Mouse (Mus musculus): ENCODE measurements around the gene Cd3eap.

Gene Cd3eap

DNA sequence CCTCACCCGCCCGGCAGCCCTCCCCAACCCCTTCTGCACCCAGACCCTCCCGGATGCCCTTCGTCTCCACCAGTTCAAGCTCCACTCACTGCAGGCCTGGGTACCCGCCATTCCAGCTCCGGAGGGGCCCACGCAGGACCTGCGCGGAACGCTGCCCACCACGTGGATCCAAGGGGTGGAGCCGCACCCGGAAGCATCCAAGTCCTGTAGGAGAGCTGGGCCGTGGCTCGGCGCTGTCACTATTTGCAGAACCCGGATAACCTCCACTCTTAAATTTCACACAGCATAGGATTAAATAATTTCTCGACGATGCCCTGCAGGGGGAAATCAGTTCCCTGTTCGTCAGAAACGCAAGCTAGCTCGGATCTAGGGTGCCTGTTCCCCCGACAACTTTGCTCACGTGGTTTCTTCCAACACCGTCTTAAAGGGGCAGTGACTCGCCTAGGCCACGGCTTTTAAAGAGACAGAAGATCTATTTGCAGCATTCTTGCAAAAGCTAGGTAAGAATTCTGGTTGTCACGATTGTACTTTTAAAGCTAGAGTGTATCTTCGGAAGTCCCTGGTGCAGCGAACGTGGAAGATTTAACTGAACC, at the start of gene Cd3eap, which contains the start of gene Ppp1r13l:
TSS of gene Cd3eap (minus strand) at position 185 of the 593 bp plus-strand sequence.
TSS of gene Ppp1r13l (plus strand) at position 451 of the 593 bp plus-strand sequence.
- peak; percentile 90 for DNase-seq

DNA sequence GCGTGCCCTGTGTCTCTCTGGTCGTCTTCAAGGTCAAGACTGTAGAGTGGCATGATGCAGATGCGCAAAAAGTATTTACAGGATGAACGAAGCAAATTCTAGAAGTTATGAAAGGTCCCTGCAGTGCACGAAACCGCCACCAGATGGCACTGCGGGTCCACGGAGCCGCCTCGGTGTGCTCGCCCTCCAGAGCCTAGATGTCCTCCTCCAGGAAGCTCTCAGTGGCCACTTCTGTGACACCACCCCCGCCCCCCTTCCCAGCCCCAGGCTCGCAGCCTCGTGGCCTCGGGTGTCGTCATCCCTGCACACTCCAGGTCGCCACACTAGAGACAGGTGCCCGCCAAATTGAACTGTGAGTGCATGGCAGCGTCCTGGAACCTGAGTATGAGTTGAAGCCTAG, 46.1 kb upstream of the Cd3eap start:
- peak; percentile 71 for DNase-seq

DNA sequence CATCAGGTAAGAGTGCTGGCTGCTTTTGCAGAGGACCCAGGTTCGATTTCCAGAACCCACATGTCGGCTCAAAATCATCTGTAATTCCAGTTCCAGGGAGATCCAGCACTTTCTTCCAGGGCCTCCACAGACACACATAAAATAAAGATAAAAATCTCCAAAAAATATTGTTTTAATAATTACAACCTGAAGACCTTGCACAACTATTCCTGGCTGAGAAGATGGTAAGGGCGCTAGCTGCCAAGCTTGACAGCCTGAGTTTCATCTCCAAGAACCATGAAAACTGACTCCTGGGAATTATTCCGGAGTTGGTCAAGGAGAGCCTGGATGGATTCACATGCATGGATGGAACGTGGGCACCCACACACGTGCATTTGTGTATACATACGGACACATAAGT, 45.2 kb upstream of the Cd3eap start, which contains the start of gene Ckm:
TSS of gene Ckm (plus strand) at position 301 of the 400 bp plus-strand sequence.
- DNase-seq = no peak

DNA sequence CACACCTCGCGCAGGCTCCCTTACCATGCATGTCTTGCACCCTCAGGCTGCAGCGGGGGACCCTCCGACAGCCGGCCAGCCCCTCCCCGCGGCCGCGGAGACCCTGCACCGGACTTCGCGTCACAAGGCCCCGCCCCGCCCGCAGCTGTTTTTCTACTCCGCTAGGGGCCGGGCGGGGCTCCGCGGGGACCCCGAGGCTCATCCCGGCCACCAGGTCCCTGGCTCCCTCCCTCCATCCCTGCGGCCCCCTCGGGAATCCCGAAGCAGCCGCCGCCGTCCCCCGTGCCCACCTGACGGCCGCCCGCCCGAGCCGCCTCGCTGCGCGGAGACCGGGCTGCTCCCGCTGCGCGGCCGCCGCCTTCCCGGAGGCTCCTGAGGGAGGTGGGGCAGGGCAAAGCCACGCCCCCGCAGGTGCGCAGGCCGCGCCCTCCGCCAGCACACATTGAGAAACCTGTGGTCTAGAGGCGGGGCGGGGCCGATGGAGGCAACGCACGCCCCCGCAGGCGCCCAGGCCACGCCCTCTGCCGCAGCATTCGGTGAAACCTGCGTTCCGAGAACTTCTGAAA, 44.5 kb upstream of the Cd3eap start, which contains the start of gene Klc3:
TSS of gene Klc3 (minus strand) at position 374 of the 566 bp plus-strand sequence.
- no peak for DNase-seq

DNA sequence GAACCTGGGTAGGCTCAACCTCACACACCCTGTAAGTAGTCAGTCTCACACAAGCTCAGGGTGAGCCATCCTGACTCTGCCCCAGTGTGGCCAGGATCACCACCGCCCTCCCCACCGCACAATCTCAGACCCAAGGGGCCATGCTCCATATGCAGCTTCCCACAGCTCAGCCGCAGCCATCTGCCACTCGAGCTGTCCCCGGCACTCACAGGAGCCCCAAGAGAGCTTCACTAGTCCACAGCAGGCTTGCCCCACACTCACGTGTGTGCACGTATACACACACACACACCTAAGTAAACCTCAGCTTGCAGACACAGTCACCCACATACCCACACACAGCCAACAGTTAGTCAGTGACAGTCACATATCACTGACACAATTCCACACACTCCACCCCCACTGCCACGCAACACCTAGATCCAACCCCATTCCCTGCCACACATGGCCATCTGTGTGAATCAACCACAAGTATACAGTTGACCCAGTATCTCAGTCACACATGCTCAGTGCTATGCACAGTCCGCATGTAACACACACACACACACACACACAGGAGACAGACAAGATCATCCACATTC, 43.3 kb upstream of the Cd3eap start:
- DNase-seq = no peak

DNA sequence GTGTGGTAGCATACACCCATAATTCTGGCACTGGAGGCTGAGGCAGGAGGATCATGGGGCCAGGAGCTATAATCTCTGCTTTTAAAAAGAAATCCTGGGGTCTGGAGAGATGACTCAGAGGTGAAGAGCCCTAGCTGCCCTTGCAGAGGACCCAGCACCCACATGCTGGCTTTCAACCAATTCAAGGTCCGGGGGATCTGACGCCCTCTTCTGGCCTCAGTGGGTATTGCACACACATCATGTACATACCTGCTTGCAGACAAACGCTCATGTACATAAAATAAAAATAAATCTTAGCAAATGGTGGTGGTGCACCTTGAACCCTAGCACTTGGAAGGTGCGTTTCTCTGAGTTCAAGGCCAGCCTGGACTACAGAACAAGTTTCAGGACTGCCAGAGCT, 41.7 kb upstream of the Cd3eap start:
- DNase-seq = no peak

DNA sequence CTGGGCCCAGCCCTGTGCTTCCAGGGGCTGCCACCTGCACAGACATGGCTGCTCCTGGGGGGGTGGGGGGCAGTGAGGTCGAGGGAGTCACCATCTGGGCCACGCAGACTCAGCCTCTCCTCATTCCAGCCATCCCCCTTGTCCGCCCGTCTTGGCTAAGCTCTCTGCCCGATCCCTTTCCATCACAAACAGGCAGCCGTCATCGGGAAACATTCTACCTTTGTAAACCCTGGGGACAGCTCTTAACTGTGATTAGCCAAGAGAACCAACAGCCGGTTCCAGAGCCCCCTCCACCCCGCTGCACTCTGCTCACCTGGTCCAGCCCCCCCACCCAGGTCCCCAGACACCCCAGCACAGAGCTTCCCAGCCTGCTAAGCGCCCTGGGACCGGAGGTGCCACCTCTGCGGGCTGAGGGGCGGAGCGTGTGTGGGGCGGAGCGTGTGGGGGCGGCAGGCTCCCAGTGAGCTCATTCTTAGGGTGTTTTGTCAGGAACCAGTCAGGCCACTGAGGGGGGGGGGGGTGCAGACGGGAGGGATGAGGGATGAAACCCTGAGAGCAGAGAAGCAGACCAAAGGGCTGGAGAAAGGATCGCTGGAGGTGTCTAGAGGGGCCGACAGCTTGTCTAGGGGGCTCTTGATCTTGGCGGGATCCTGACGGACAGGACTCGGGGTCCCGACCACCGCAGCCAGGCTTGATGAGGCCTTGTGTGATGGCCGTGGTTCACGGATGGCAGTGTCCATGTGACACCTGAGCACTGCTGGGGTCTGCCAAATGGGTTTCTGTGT, 40.4 kb upstream of the Cd3eap start:
- DNase-seq = no peak

DNA sequence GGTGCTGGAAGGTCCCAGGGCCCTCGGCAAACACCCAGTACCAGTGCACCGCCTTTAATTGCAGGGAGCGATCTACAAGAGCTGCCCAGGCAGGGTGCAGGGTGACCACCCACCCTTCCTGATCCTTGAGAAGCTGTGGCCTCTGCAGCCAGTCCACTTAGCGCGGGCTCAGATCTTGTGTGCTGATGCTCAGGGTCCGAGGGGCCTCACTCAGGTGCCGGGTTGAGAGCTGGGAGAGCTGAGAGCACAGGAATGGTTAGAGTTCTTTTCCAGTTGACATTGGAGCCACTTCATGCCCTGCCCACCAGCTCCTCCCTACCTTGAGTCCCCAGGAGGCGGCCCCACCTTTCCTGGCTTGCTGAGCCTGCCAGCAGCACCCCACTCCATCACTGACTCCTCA, 35.2 kb upstream of the Cd3eap start:
- DNase-seq = no peak

DNA sequence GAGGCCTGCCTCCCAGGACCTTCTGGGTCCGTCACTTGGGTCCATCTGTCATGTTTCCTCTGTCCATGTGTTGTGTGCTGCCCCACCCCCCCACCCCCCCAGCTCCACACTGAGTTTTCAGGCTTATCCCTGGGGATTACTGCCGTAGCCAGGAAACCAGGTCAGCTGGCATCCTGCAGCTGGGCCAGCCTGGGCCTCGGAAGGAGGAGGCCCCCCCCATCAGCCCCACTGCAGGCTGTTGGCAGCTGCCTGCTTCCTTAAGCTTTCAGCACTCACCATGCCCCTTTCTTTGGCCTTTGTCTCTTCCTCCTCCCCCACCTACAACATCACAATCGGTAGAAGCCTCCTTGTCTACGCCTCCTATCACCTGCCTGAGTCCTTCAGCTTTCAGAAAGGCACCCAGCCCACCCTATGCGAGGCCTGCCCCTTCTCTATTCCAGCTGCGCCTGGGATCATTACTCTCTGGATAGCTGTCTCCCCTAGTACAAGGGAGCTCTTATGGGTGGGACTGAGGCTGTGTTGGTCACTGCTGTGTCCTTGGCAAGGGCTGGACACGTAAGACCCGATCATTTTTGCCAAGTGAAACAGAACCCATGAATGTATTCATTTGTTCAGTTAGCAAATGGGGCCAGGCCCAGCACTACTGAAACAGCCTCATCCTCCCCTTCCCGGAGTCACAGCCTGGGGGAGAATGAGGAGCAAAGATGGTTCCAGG, 29.6 kb upstream of the Cd3eap start:
- no peak for DNase-seq

DNA sequence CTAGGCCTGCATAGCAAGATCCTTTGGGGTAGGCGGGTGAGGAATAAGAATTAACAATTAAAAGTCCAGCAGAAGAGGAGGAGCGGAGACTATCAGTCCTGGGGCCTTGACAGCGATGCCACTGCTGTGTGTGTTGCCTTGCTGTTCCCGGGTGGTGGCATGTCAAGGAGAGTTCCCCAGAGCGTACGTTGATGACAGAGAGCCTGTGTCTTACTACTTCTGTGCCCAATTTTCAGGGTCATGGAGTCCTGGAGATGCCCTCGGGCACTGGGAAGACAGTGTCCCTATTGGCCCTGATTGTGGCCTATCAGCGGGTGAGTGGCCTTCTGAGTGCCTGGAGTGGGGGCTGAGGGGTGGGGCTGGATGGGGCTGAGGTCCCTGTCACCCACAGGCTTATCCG, 24.4 kb upstream of the Cd3eap start:
- no peak for DNase-seq

DNA sequence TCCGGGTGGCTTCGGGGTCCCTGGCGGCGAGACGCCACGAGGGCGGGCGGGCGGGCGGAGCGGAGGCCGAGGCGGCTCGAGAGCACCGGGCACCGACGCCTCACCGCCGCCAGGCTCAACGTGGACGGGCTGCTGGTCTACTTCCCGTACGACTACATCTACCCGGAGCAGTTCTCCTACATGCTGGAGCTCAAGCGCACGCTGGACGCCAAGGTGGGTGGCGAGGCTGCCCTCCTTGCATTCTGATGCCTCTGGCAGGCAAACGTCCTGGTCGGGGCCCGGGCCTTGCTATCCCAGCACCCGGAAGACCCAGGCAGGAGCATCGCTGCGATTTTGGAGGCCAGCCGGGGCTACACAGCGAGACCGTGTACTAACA, 22.9 kb upstream of the Cd3eap start:
- no peak for DNase-seq

DNA sequence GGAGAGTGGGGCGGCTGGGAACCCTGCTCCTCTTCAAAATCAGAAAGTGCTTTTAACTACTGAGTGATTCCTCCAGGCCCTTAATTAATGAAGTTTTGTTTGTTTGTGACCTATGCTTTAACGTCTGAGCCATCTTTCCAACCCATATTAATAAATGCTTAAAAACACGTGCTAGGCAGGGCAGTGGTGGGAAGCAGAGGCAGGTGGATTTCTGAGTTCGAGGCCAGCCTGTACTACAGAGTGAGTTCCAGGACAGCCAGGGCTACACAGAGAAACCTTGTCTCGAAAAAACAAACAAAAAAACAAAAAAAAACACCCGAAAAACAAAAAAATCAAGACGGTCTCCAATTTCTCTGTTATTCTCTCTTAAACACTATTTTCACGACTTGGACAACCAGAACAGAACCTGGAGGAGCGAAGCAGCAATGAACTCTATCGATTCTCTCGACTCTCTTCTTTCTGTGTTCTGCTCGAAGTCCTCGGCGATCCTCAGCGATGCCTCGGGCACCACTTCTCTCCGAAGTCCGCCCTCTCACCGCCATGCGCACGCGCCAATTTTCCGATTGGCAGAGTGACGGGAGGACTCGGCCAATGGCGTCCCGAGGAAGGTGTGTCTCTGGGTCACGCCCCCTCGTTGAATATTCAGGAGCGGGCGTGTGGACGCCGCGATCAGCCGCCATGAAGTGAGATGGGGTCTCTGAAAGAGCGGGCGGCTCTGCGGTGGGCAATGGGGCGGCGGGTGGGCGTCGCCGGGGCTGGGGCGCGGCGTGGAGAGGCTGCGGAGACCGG, 22.3 kb upstream of the Cd3eap start, which contains the start of gene Ercc2:
TSS of gene Ercc2 (plus strand) at position 634 of the 789 bp plus-strand sequence.
- peak; percentile 99 for DNase-seq

DNA sequence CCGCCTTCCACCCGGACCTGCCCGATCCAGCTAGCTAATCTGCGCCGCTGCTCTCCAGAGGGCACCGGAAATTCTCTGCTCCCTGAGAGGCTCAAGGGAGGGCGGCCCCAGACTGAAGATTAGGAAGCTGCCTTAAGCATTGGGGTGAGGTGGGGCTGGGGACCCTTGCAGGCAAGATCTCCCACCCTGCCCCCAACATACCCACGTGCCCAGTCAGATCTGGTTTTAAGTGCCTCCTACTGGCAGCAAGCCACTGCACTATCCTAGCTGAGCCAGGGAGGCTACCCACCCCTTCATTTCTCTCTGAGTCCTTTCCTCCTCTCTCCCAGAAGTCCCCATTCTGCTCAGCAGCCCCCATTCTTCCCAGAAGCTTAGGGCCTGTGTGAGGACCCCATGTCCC, 18.8 kb upstream of the Cd3eap start:
- no peak for DNase-seq

DNA sequence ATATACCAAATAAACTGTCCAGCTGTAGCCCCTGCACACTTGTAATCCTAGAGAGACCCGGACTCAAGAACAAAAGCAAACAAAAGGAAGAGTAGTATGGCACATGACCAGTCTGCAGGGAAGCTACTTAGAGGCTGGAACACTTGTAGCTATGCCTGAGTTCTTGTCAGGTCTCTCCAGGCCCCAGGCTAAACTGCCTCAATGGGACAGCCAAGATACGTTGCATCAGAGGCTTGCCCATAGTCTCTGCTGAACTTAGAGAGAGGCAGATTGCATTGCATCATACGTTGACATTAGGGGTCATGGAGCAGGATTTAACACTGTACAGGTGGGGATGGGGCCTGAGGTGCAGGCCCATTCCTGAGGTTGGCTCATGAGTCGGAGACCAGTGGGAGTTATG, 16.7 kb upstream of the Cd3eap start:
- no peak for DNase-seq

DNA sequence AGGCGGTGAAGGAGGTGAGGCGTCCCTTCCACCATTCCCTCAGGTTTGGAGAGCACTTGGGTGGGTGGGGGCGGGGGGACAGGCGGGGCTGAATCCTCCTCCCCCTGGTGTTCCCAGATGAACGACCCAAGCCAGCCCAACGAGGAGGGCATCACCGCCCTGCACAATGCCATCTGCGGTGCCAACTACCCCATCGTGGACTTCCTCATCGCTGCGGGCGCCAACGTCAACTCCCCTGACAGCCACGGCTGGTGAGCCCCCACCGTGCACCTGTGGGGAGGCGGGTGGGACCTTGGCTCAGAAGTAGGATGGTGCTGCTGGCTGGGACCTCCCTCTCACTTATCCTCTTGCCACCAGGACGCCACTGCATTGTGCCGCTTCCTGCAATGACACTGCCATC, 16.1 kb upstream of the Cd3eap start:
- no peak for DNase-seq

DNA sequence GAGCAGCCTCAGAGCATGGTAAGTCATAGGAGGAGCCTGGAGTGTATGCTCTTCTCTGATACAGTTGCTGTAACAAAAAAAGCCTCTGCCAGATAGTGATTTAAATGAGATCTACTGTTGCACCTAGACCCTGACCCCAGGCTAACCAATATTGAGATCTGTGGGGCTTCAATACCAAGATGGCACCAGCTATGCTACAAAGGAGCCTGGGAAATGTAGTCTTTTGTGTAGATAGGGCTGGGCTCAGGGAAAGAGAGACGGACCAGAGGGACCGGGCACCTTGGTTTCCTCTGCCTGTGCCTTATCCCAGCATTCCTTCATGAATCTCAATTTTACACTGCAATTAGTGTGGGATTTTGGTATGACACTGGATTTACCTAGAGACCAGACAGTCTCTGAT, 14.1 kb upstream of the Cd3eap start:
- DNase-seq = no peak

DNA sequence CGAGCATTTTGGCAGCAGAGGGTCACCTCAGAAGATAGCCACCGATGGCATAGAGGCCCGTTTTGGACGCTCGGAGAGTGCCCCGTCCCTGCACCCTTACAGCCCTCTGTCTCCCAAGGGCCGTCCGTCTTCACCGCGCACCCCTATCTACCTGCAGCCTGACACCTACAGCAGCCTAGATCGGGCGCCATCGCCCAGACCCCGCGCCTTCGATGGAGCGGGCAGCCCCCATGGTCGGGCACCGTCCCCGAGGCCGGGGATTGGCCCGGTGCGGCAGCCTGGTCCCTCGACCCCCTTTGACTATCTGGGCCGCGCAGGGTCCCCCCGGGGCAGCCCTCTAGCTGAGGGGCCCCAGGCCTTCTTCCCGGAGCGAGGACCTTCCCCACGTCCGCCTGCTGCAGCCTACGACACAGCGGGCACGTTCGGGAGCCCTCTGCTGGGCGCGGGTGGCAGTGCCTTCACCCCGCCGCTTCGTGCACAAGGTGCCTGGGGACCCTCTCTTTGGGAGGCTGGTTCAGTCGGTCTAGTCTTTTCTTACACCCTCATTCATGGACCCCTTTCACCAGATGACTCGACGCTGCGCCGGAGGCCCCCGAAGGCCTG, 10.6 kb upstream of the Cd3eap start:
- DNase-seq = peak; percentile 76

DNA sequence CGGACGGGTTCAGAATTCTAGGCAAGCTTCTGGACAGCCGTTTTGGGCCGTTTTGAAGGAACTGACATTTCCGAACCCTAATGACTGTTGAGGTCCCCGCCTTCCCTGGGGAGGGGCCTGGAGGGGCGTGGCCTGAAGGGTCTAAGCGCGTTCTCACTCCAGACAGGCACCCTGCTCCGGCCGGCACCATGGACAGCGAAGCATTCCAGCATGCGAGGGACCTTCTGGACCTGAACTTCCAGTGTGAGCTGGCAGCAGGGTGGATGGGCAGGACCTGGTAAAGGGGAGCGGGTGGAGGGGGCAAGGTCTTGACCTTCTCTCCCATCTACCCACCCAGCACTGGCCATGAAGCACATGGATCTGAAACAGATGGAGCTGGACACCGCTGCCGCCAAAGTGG, 9.1 kb upstream of the Cd3eap start:
- no peak for DNase-seq

DNA sequence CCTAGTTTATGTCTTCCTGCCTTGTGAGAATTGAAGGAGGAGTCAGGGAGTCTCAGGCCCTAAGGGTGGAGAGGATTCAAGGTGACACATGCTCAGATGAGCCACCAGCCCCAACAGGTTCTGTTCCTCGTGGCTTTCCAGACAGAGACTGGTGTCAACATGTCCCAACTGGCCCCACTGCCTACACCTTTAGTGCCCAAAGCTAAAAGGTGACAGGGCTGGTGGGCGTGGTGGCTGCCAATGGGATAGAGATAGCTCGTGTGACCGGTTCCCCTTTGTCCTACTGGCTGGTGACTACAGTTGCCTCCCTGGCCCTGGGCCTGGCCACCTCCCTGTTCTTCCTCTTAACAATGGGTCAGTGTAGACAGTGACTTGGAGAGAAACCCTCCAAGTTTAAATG, 6.1 kb upstream of the Cd3eap start:
- no peak for DNase-seq

DNA sequence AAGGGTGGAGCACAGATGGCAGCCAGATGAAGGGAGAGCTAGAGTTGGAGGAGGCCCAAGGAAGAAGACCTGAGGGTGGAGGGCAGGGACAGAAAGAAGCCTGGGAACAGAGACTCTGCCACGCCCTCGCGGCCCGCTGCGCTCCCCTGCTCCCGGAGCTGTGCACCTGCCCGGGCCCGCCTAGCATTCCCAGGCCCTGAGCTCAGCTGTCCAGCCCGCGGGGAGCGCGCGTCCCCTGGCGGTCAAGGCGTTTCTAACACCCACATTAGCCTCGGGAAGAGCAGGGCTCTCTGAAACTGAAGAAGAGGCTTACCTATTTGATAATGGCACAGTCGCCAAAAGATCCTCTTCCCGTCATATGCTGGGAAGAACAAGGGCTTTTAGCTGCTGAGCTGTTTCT, 4.6 kb upstream of the Cd3eap start:
- peak; percentile 50 for DNase-seq

DNA sequence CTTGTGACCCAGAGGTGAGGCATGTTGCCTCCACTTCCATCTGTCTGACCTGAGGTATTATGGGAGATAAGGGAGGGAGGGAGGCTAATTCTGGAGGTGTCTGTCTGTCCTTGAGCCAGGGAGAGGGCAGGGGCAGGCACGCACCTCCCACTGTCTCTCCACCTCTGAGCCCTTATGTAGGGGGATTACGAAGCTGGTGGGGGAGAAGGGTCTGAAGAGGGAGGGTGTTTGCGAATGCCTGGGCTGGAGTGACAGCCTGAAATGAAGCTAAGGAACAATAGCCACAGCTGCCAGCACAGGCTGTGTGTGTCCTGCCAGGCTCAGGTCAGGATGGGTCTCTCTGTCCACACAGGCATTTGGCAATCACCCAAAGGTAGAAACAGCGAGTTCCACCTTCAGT, 3.0 kb upstream of the Cd3eap start:
- DNase-seq = no peak

DNA sequence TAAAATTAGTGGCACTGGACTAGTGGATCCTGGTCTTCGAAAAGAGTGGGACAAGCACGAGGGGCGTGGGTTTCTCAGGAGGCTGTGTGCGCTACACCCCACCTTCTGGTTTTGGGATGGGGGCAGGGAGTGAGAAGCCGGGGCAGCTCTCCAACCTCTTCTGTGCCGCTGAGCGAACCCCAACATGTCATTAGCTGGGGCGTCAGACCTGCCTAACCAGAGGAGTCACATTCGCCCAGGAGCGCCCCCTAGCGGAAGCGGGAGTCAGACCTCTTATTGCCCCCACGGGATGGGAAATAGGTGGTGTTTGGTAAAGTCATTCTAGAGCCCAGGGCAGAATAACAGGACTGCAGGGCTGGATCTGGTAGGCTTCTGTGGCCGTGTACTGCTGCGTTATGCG, 2.4 kb upstream of the Cd3eap start:
- no peak for DNase-seq

All from right cerebral cortex, postnatal 25 days (tissue).